Mouse (Mus musculus) midbrain, embryonic 16.5 days (tissue): ENCODE measurements at regions not wholly inside any gene's neighbourhood (a gene's known extent, or its start where the extent isn't known, plus 50 kb on each side); places are given as distances from the start of the nearest gene placed in this dataset.

Source experiments
- ATAC-seq: fragments of 200-750 bp; cut with Nextera tagmentation; 2 replicates; pipeline ENCODE4 v1.8.0; 2017; ENCODE audit warnings: moderate TSS enrichment
- H3K27ac ChIP-seq: fragments of 300-500 bp; sonication (generic); 2 replicates; pipeline ENCODE4 v1.5.1; 2014; ENCODE audit warnings: mild to moderate bottlenecking, low read length, mixed read lengths
- H3K27me3 ChIP-seq: fragments of 300-500 bp; sonication (generic); 2 replicates; pipeline ENCODE4 v1.6.1; 2014; ENCODE audit warnings: low read depth, low read length, mixed read lengths; ENCODE audit not compliant: control insufficient read depth, insufficient read depth
- H3K36me3 ChIP-seq: fragments of 300-500 bp; sonication (generic); 2 replicates; pipeline ENCODE4 v1.6.1; 2014; ENCODE audit warnings: mild to moderate bottlenecking, low read length, moderate library complexity, mixed read lengths; ENCODE audit not compliant: control insufficient read depth, insufficient read depth
- H3K4me1 ChIP-seq: fragments of 300-500 bp; sonication (generic); 2 replicates; pipeline ENCODE4 v1.6.1; 2014; ENCODE audit warnings: mild to moderate bottlenecking, low read length, mixed read lengths; ENCODE audit not compliant: control insufficient read depth, insufficient read depth
- H3K4me2 ChIP-seq: fragments of 300-500 bp; sonication (generic); 2 replicates; pipeline ENCODE4 v1.6.1; 2014; ENCODE audit warnings: mild to moderate bottlenecking, low read length, mixed read lengths
- H3K4me3 ChIP-seq: fragments of 300-500 bp; sonication (generic); 2 replicates; pipeline ENCODE4 v1.5.1; 2014; ENCODE audit warnings: low read depth, mild to moderate bottlenecking, low read length, moderate library complexity, mixed read lengths
- H3K9ac ChIP-seq: fragments of 300-500 bp; sonication (generic); 2 replicates; pipeline ENCODE4 v1.6.1; 2014; ENCODE audit warnings: low read depth, low read length, mixed read lengths
- H3K9me3 ChIP-seq: fragments of 300-500 bp; sonication (generic); replicated peaks from 2 replicates; pipeline ENCODE4 v1.6.1; 2014; ENCODE audit warnings: mild to moderate bottlenecking, low read length, mixed read lengths; ENCODE audit not compliant: control insufficient read depth, poor library complexity, severe bottlenecking
- WGBS: fragments of 180-500 bp; shearing (Covaris S2); extraction: QIAGEN DNeasy Blood & Tissue Kit; methylation state at CpG from one replicate; pipeline ENCODE4 v1.1.7; 2014; 5-methylcytosine and 5-hydroxymethylcytosine counted together

- Histone ChIP-seq H3K27me3 (no peaks in the 10 kb centered on the region), H3K4me2 (no peak overlapping the region), H3K4me3 (no peak overlapping the region), H3K9ac (no peak overlapping the region), H3K4me1 (peaks cover 2% of the 10 kb centered on the region; the same call in 1 of the 2 replicates), H3K27ac (no peak overlapping the region), H3K36me3 (no peaks in the 10 kb centered on the region), H3K9me3 (no peaks in the 10 kb centered on the region)
- WGBS, result 63% methylated on average over 3 of the region's 3 CpGs
- no peak for ATAC-seq
Observed at GRCm38 (mm10) chr19:14293172-14293571, 304.7 kb downstream of the Tle4 start.

GRCm38 (mm10) chr19:14301176-14301943, 296.5 kb downstream of the Tle4 start:
- Histone ChIP-seq H3K27ac (no peak overlapping the region), H3K4me1 (no peaks in the 10 kb centered on the region), H3K4me3 (no peak overlapping the region), H3K9me3 (no peaks in the 10 kb centered on the region), H3K9ac (no peak overlapping the region), H3K4me2 (no peak overlapping the region), H3K36me3 (no peaks in the 10 kb centered on the region), H3K27me3 (no peaks in the 10 kb centered on the region)
- WGBS, result 69% methylated on average over 6 of the region's 6 CpGs
- ATAC-seq, result peak; percentile 17; the same call in 1 of the 2 replicates

GRCm38 (mm10) chr19:14314301-14314700, 283.6 kb downstream of the Tle4 start:
- ATAC-seq, result no peak
- Histone ChIP-seq H3K4me2 (peak overlapping the region; percentile 8), H3K9me3 (no peaks in the 10 kb centered on the region), H3K9ac (no peak overlapping the region), H3K27ac (no peak overlapping the region), H3K36me3 (no peaks in the 10 kb centered on the region), H3K4me3 (no peak overlapping the region), H3K27me3 (0 out of 2 replicates have a peak, but pooled peaks cover 2% of the 10 kb centered on the region), H3K4me1 (0 out of 2 replicates have a peak, but pooled peaks cover 2% of the 10 kb centered on the region)
- 52% methylated on average over 7 of the region's 7 CpGs for WGBS

GRCm38 (mm10) chr19:14319677-14320191, 278.1 kb downstream of the Tle4 start:
- WGBS, result 36% methylated on average over 3 of the region's 3 CpGs
- ATAC-seq, result no peak

GRCm38 (mm10) chr19:14325353-14326052, 272.3 kb downstream of the Tle4 start:
- H3K9ac ChIP-seq, result no peak overlapping the region
- peak; percentile 84 for ATAC-seq
- no peaks in the 10 kb centered on the region for H3K9me3 ChIP-seq
- 13% methylated on average over 9 of the region's 9 CpGs for WGBS
- H3K27ac ChIP-seq, result no peak overlapping the region
- no peak overlapping the region for H3K4me3 ChIP-seq
- H3K27me3 ChIP-seq, result no peaks in the 10 kb centered on the region
- no peaks in the 10 kb centered on the region for H3K36me3 ChIP-seq
- no peak overlapping the region for H3K4me2 ChIP-seq
- peaks cover 10% of the 10 kb centered on the region for H3K4me1 ChIP-seq

More at GRCm38 (mm10) chr19:14319677-14320191, 278.1 kb downstream of the Tle4 start:
- H3K4me3 ChIP-seq, result no peak overlapping the region
- no peaks in the 10 kb centered on the region for H3K9me3 ChIP-seq
- no peak overlapping the region for H3K4me2 ChIP-seq
- H3K9ac ChIP-seq, result no peak overlapping the region
- H3K27ac ChIP-seq, result no peak overlapping the region
- H3K4me1 ChIP-seq, result no peaks in the 10 kb centered on the region; the same call in 1 of the 2 replicates
- 0 out of 2 replicates have a peak, but pooled peaks cover 2% of the 10 kb centered on the region for H3K27me3 ChIP-seq
- no peaks in the 10 kb centered on the region for H3K36me3 ChIP-seq

GRCm38 (mm10) chr19:14333041-14334012, 264.5 kb downstream of the Tle4 start:
- Histone ChIP-seq H3K4me2 (no peak overlapping the region), H3K27ac (no peak overlapping the region), H3K9ac (no peak overlapping the region), H3K9me3 (no peaks in the 10 kb centered on the region), H3K4me1 (no peaks in the 10 kb centered on the region), H3K4me3 (no peak overlapping the region), H3K27me3 (no peaks in the 10 kb centered on the region), H3K36me3 (no peaks in the 10 kb centered on the region)
- no peak for ATAC-seq
- 88% methylated on average over 6 of the region's 6 CpGs for WGBS

GRCm38 (mm10) chr19:14337025-14337424, 260.8 kb downstream of the Tle4 start:
- 28% methylated on average over 5 of the region's 5 CpGs for WGBS
- Histone ChIP-seq H3K27me3 (no peaks in the 10 kb centered on the region), H3K4me3 (no peak overlapping the region), H3K9me3 (no peaks in the 10 kb centered on the region), H3K4me2 (no peak overlapping the region), H3K27ac (no peak overlapping the region), H3K4me1 (no peaks in the 10 kb centered on the region), H3K9ac (no peak overlapping the region), H3K36me3 (no peaks in the 10 kb centered on the region)
- no peak; the same call in 1 of the 2 replicates for ATAC-seq

GRCm38 (mm10) chr19:14340759-14341158, 257.1 kb downstream of the Tle4 start:
- H3K9me3 ChIP-seq, result no peaks in the 10 kb centered on the region
- no peak overlapping the region for H3K27ac ChIP-seq
- no peak overlapping the region for H3K9ac ChIP-seq
- no peaks in the 10 kb centered on the region for H3K27me3 ChIP-seq
- no peak for ATAC-seq
- H3K36me3 ChIP-seq, result no peaks in the 10 kb centered on the region
- H3K4me1 ChIP-seq, result no peaks in the 10 kb centered on the region
- H3K4me3 ChIP-seq, result no peak overlapping the region
- WGBS, result 91% methylated on average over 2 of the region's 2 CpGs
- no peak overlapping the region for H3K4me2 ChIP-seq
